In genomic region chr17:74866565-74867507, GRCm38 (mm10) we compare ENCODE assay signal across 8 mouse cellular contexts.
A peak's percentile ranks its signal among the peaks of the same experiment; 100 is the strongest.
DNase-seq lines count a peak whose midpoint lies in the region; ATAC-seq lines count a peak whose summit lies in the region.

No protein-coding gene starts in this region.

- H3K36me3 ChIP-seq in heart, embryonic 14.5 days (ENCODE audit: control insufficient read depth, insufficient read depth, low read length) = no peaks in the 10 kb centered on the region
- H3K36me3 ChIP-seq in kidney, embryonic 16.5 days (ENCODE audit: insufficient read depth, low read length) = peaks cover 5% of the 10 kb centered on the region; the same call in 1 of the 2 replicates

- H3K4me3 ChIP-seq in heart, embryonic 14.5 days (ENCODE audit: control insufficient read depth in 1 of 2, insufficient read depth in 1 of 2, low read depth in 1 of 2, low read length in 2 of 2) = no peak overlapping the region
- H3K4me3 ChIP-seq in kidney, embryonic 16.5 days (ENCODE audit: low read length) = no peak overlapping the region

- peak; percentile 73 for DNase-seq in adipocyte (ENCODE audit: low spot score)
- peak; percentile 37 for DNase-seq in embryo, embryonic 10.5 days (ENCODE audit: low spot score)
- DNase-seq in lung, postnatal 25 days (ENCODE audit: low spot score) = peak; percentile 69
- peak; percentile 67 for DNase-seq in testis, postnatal 14 days (ENCODE audit: low spot score)
- no peak for DNase-seq in c-Kit-positive CD71-positive TER-119-positive erythroid progenitor cells, embryonic 14.5 days (ENCODE audit: low spot score)
- DNase-seq in frontal cortex, postnatal 36 days (ENCODE audit: low spot score in 2 of 2) = no peak

- 16% methylated on average over 11 of the region's 11 CpGs for WGBS in heart, embryonic 14.5 days
- WGBS in kidney, embryonic 16.5 days = 11% methylated on average over 11 of the region's 11 CpGs

- H3K4me1 ChIP-seq in heart, embryonic 14.5 days (ENCODE audit: control insufficient read depth in 2 of 2, insufficient read depth in 2 of 2, low read length in 2 of 2) = peaks cover 52 to 65% of the 10 kb centered on the region in 2 experiments
- H3K4me1 ChIP-seq in kidney, embryonic 16.5 days (ENCODE audit: insufficient read depth, low read length) = peaks cover 57% of the 10 kb centered on the region

- H3K9me3 ChIP-seq in heart, embryonic 14.5 days (ENCODE audit: control insufficient read depth, low read length) = no peaks in the 10 kb centered on the region
- H3K9me3 ChIP-seq in kidney, embryonic 16.5 days (ENCODE audit: low read length) = no peaks in the 10 kb centered on the region

- H3K4me2 ChIP-seq in heart, embryonic 14.5 days (ENCODE audit: low read length) = peak overlapping the region; percentile 44
- peak overlapping the region; percentile 11; the same call in 1 of the 2 replicates for H3K4me2 ChIP-seq in kidney, embryonic 16.5 days (replicated peaks; ENCODE audit: low read depth, low read length)

- peak; percentile 22; the same call in 1 of the 2 replicates for ATAC-seq in heart, embryonic 14.5 days (ENCODE audit: insufficient number of reproducible peaks, insufficient read depth, low FRiP score, low read depth)
- peak; percentile 70 for ATAC-seq in kidney, embryonic 16.5 days (ENCODE audit: low FRiP score, low TSS enrichment)

- H3K27ac ChIP-seq in heart, embryonic 14.5 days (replicated peaks in 1 of 2; ENCODE audit: control insufficient read depth in 1 of 2, insufficient read depth in 1 of 2, low read depth in 2 of 2, low read length in 2 of 2) = peak overlapping the region; percentile 85 to 95
- H3K27ac ChIP-seq in kidney, embryonic 16.5 days (ENCODE audit: low read length) = peak overlapping the region; percentile 83

- no peaks in the 10 kb centered on the region for H3K27me3 ChIP-seq in heart, embryonic 14.5 days (ENCODE audit: control insufficient read depth, insufficient read depth, low read length)
- no peaks in the 10 kb centered on the region for H3K27me3 ChIP-seq in kidney, embryonic 16.5 days (ENCODE audit: insufficient read depth, low read length)

- H3K9ac ChIP-seq in heart, embryonic 14.5 days (ENCODE audit: low read length) = peak overlapping the region; percentile 12
- peak overlapping the region; percentile 24; the same call in 1 of the 2 replicates for H3K9ac ChIP-seq in kidney, embryonic 16.5 days (replicated peaks; ENCODE audit: low read length)

Comparison
In these comparisons a context has a peak if more than half of its experiments do, and no peak if none do; other contexts are left out.
1. DNase-seq: peak in adipocyte (single experiment), embryo, embryonic 10.5 days (single experiment), lung, postnatal 25 days (single experiment) and testis, postnatal 14 days (single experiment); none in c-Kit-positive CD71-positive TER-119-positive erythroid progenitor cells, embryonic 14.5 days (single experiment) and frontal cortex, postnatal 36 days (0 of 2).